Mouse (Mus musculus): ENCODE data around the gene 1700025G04Rik. TPM values are rescaled to one million over a fixed set of nuclear protein-coding genes. Genes with fewer than 3 reads are reported as not detected.

1700025G04Rik gene
- total and polyA plus RNA-seq, 2 experiments = 0.39 to 1.1 TPM

DNA sequence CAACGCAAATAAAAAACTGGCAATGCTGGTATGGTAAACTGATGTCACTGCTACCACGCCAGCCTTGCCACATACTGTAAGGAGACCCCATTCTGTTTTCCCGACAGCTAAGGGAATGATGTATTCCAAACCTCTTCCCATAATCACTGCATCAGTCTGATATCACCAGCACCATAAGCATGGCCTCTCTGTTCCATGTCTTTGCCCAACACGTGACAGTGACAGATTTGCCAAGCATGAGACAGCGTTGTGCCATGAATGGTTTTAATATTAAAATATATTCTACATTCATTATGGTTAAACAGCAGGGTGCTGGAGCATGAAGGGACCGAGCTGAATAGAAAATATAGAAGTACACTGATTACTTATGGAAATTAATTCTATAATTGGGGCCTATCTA, 14.2 kb downstream of the 1700025G04Rik start:
- Histone ChIP-seq H3K27ac (replicated peaks; ENCODE audit: insufficient read depth, low read depth, low read length) (no peak overlapping the region), H3K79me2 (ENCODE audit: control insufficient read depth, insufficient read depth, low read length) (no peaks in the 10 kb centered on the region), H3K36me3 (ENCODE audit: control insufficient read depth, insufficient read depth, low read length) (no peaks in the 10 kb centered on the region), H3K4me1 (ENCODE audit: control insufficient read depth, insufficient read depth, low read length) (no peaks in the 10 kb centered on the region), H3K9ac (ENCODE audit: low read depth, low read length) (no peak overlapping the region), H3K4me3 (ENCODE audit: insufficient read depth, low read depth, low read length) (no peak overlapping the region), H3K27me3 (ENCODE audit: control insufficient read depth, insufficient read depth, low read length) (no peaks in the 10 kb centered on the region)
- 91% methylated on average over 6 of the region's 6 CpGs for WGBS
- TF ChIP-seq CTCF (IDR thresholded peaks at IDR 0.05; ENCODE audit: low read depth, low read length) = no peak
- no peak for TF ChIP-seq POLR2A (IDR thresholded peaks at IDR 0.05; ENCODE audit: extremely low read depth, insufficient read depth, low read length)
- DNase-seq (ENCODE audit: extremely low read depth, low read depth, low spot score) = no peak

DNA sequence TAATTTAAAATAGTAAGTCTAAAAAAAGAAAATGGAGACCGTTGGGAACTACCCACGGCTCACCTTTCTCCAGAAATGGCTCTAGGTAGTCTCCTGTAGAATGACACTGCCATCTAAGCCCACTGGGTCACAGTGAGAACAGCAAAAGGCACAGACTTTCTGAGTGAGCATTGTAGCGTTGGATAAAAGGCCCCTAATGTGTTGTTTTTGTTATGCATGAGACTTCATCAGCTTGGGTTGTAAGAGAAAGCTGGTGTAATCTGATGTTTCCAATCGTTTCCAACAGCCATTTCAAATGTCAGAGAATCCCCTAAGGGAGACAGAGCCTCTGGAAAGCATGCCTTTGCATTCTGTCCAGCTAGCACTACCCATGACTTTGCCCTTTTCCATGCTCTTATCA, 19.5 kb downstream of the 1700025G04Rik start:
- no peak overlapping the region for H3K27ac ChIP-seq (replicated peaks; ENCODE audit: insufficient read depth, low read depth, low read length)
- no peak for DNase-seq (ENCODE audit: extremely low read depth, low read depth, low spot score)
- no peak overlapping the region for H3K9ac ChIP-seq (ENCODE audit: low read depth, low read length)
- H3K36me3 ChIP-seq (ENCODE audit: control insufficient read depth, insufficient read depth, low read length) = no peaks in the 10 kb centered on the region
- H3K27me3 ChIP-seq (ENCODE audit: control insufficient read depth, insufficient read depth, low read length) = no peaks in the 10 kb centered on the region
- TF ChIP-seq POLR2A (IDR thresholded peaks at IDR 0.05; ENCODE audit: extremely low read depth, insufficient read depth, low read length) = no peak
- TF ChIP-seq CTCF (IDR thresholded peaks at IDR 0.05; ENCODE audit: low read depth, low read length) = no peak
- WGBS = 88% methylated on average over 4 of the region's 4 CpGs
- H3K79me2 ChIP-seq (ENCODE audit: control insufficient read depth, insufficient read depth, low read length) = no peaks in the 10 kb centered on the region
- H3K4me3 ChIP-seq (ENCODE audit: insufficient read depth, low read depth, low read length) = no peak overlapping the region
- no peaks in the 10 kb centered on the region for H3K4me1 ChIP-seq (ENCODE audit: control insufficient read depth, insufficient read depth, low read length)

DNA sequence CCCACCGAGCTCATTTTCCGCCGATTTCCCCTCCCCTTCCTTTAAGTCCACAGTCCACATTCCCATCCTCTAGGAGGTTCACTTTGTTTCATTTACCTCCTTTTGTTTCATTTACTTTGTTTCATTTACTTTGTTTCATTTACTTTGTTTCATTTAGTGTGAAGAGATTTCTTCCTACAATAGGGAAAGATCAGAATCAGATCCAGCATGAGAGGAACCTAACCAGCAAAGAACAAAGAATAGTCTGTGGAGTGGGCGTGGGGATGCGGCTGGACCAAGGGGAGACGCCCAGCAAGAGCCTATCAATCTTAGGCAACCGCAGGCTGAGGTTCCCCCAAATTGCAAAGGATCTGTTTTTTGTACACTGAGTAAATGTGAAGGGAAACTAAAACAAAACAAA, 20.2 kb downstream of the 1700025G04Rik start:
- no peaks in the 10 kb centered on the region for H3K4me1 ChIP-seq (ENCODE audit: control insufficient read depth, insufficient read depth, low read length)
- DNase-seq (ENCODE audit: extremely low read depth, low read depth, low spot score) = no peak
- no peak overlapping the region for H3K9ac ChIP-seq (ENCODE audit: low read depth, low read length)
- no peak overlapping the region for H3K4me3 ChIP-seq (ENCODE audit: insufficient read depth, low read depth, low read length)
- 81% methylated on average over 7 of the region's 7 CpGs for WGBS
- H3K79me2 ChIP-seq (ENCODE audit: control insufficient read depth, insufficient read depth, low read length) = no peaks in the 10 kb centered on the region
- TF ChIP-seq POLR2A (IDR thresholded peaks at IDR 0.05; ENCODE audit: extremely low read depth, insufficient read depth, low read length) (no peak), CTCF (IDR thresholded peaks at IDR 0.05; ENCODE audit: low read depth, low read length) (no peak)
- H3K27me3 ChIP-seq (ENCODE audit: control insufficient read depth, insufficient read depth, low read length) = no peaks in the 10 kb centered on the region
- no peak overlapping the region for H3K27ac ChIP-seq (replicated peaks; ENCODE audit: insufficient read depth, low read depth, low read length)
- H3K36me3 ChIP-seq (ENCODE audit: control insufficient read depth, insufficient read depth, low read length) = no peaks in the 10 kb centered on the region

DNA sequence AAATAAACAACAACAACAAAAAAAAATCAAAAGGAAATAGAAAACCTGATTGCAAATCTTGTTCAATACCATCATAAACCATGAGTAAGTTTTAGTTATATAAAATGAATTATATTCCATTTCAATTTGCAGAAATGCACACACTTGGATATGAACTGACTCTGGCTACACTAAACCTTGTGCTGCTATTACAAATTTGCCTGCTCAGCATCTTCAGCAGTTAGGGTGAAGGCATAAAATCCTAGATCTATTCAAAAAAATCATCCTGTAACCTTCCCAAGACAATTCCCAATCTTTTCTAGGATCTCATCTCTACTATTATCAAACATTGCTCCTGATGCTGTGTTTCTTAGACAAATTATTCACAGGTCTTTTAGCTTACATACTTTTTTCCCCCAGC, 22.0 kb downstream of the 1700025G04Rik start:
- no peaks in the 10 kb centered on the region for H3K4me1 ChIP-seq (ENCODE audit: control insufficient read depth, insufficient read depth, low read length)

DNA sequence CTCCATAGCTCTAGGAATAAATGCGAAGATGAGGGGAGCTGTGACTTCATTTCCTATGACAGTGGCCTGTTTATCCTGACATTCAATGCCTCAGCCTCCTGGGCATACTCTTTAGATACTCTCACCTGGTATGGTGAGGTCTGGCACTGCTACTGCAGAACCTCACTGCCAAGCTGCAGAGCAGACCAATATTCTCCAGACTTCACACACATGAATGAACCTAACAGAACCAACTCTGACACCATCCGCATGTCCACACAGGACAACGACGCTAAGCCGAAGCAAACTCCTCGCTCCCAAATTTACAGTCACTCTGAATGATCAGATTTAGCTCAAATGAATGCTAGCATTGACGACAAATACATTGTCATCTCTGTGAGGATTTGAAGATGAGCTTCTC, 24.4 kb downstream of the 1700025G04Rik start:
- WGBS = 99% methylated on average over 7 of the region's 7 CpGs
- H3K79me2 ChIP-seq (ENCODE audit: control insufficient read depth, insufficient read depth, low read length) = no peaks in the 10 kb centered on the region
- no peak overlapping the region for H3K4me3 ChIP-seq (ENCODE audit: insufficient read depth, low read depth, low read length)
- H3K9ac ChIP-seq (ENCODE audit: low read depth, low read length) = no peak overlapping the region
- TF ChIP-seq CTCF (IDR thresholded peaks at IDR 0.05; ENCODE audit: low read depth, low read length) (no peak), POLR2A (IDR thresholded peaks at IDR 0.05; ENCODE audit: extremely low read depth, insufficient read depth, low read length) (no peak)
- H3K4me1 ChIP-seq (ENCODE audit: control insufficient read depth, insufficient read depth, low read length) = no peaks in the 10 kb centered on the region
- H3K27ac ChIP-seq (replicated peaks; ENCODE audit: insufficient read depth, low read depth, low read length) = no peak overlapping the region
- H3K27me3 ChIP-seq (ENCODE audit: control insufficient read depth, insufficient read depth, low read length) = no peaks in the 10 kb centered on the region
- H3K36me3 ChIP-seq (ENCODE audit: control insufficient read depth, insufficient read depth, low read length) = no peaks in the 10 kb centered on the region
- DNase-seq (ENCODE audit: extremely low read depth, low read depth, low spot score) = no peak

More for the DNA sequence above, 22.0 kb downstream of the 1700025G04Rik start:
- Histone ChIP-seq H3K27ac (replicated peaks; ENCODE audit: insufficient read depth, low read depth, low read length) (no peak overlapping the region), H3K27me3 (ENCODE audit: control insufficient read depth, insufficient read depth, low read length) (no peaks in the 10 kb centered on the region), H3K79me2 (ENCODE audit: control insufficient read depth, insufficient read depth, low read length) (no peaks in the 10 kb centered on the region), H3K4me3 (ENCODE audit: insufficient read depth, low read depth, low read length) (no peak overlapping the region), H3K36me3 (ENCODE audit: control insufficient read depth, insufficient read depth, low read length) (no peaks in the 10 kb centered on the region), H3K9ac (ENCODE audit: low read depth, low read length) (no peak overlapping the region)
- DNase-seq (ENCODE audit: extremely low read depth, low read depth, low spot score) = no peak
- TF ChIP-seq POLR2A (IDR thresholded peaks at IDR 0.05; ENCODE audit: extremely low read depth, insufficient read depth, low read length) = no peak
- no peak for TF ChIP-seq CTCF (IDR thresholded peaks at IDR 0.05; ENCODE audit: low read depth, low read length)

DNA sequence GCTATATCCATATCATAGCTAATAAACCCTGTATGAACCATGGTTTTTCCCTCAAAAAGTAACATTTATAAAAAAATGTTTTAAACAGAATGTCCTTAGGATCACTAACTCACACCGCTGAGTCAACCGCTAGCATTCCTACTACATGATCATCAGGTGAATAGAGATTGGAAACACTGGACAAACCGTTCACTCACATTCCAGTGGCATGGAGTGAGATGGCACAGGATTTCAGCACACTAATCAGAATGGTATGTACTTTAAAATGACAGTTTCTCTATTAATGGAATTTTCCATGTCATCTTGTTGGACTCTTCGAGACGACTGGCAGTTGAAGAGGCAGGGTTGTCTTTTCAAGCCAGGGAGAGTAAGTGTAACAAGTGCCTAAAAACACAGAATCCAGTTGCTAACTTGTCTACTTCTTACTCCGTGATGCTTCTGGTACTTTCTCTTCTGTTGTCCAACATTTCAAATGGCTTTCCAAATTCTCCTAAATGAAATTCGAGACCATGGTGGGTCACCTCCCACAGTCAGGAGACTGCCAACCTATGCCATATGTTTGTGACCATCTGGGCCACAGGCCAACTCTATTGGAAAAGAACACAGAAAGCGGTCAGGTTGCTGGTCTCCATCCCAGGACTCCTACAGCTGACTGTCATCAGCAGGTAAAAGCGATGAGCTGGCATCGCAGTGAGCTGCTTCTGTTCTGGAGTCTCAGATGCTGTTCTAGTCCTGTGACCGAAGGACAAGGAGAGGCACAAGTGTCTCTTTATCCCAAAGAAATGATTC, 26.4 kb downstream of the 1700025G04Rik start:
- no peak for TF ChIP-seq POLR2A (IDR thresholded peaks at IDR 0.05; ENCODE audit: extremely low read depth, insufficient read depth, low read length)
- no peak for TF ChIP-seq CTCF (IDR thresholded peaks at IDR 0.05; ENCODE audit: low read depth, low read length)
- H3K4me3 ChIP-seq (ENCODE audit: insufficient read depth, low read depth, low read length) = no peak overlapping the region
- H3K9ac ChIP-seq (ENCODE audit: low read depth, low read length) = no peak overlapping the region
- no peaks in the 10 kb centered on the region for H3K79me2 ChIP-seq (ENCODE audit: control insufficient read depth, insufficient read depth, low read length)
- H3K27ac ChIP-seq (replicated peaks; ENCODE audit: insufficient read depth, low read depth, low read length) = no peak overlapping the region
- no peaks in the 10 kb centered on the region for H3K27me3 ChIP-seq (ENCODE audit: control insufficient read depth, insufficient read depth, low read length)
- no peaks in the 10 kb centered on the region for H3K4me1 ChIP-seq (ENCODE audit: control insufficient read depth, insufficient read depth, low read length)
- 86% methylated on average over 11 of the region's 11 CpGs for WGBS
- H3K36me3 ChIP-seq (ENCODE audit: control insufficient read depth, insufficient read depth, low read length) = no peaks in the 10 kb centered on the region
- DNase-seq (ENCODE audit: extremely low read depth, low read depth, low spot score) = no peak

Data from liver, adult 2 months (tissue).